Mouse (Mus musculus): Measurements from ENCODE around the gene Zfpm1. TPM values are rescaled to one million over a fixed set of nuclear protein-coding genes. Genes with fewer than 3 reads are reported as not detected.
A peak's percentile ranks its signal among the peaks of the same experiment; 100 is the strongest.
"Not testable (repeated sequence)": the region's sequence is repeated elsewhere in the genome, so short reads cannot be mapped to it uniquely, and the experiment has no call there.

Zfpm1 gene
- polyA plus RNA-seq, 1 experiment from 2014 or later, result 5.7 TPM

DNA sequence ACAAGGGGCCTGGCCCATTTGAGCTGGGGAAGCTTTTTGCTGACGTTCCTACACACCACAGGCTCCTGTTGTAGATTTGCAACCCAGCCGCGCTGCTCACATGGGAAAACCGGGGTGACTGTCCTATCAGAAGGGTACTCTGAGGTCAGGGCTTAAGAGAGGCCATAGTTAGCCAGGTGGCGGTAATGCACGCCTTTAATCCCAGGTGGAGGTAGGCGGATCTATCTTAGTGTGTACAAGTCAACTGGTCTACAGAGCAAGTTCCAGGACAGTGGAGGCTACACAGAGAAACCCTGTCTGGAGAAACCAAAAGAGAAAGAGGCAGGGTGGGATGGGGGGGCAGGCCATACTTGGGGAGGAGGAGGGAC lies 37.8 kb downstream of the Zfpm1 start:
- Histone ChIP-seq H3K4me1 (peaks cover 63% of the 10 kb centered on the region), H3K9me3 (no peaks in the 10 kb centered on the region), H3K9ac (no peak overlapping the region), H3K27ac (peak overlapping the region; percentile 86), H3K4me3 (replicated peaks) (no peak overlapping the region), H3K27me3 (replicated peaks) (no peaks in the 10 kb centered on the region), H3K36me3 (no peaks in the 10 kb centered on the region), H3K4me2 (no peak overlapping the region)
- no peak for ATAC-seq (ENCODE audit: insufficient read depth, low FRiP score, low read depth)
- 52% methylated on average over 7 of the region's 7 CpGs for WGBS

DNA sequence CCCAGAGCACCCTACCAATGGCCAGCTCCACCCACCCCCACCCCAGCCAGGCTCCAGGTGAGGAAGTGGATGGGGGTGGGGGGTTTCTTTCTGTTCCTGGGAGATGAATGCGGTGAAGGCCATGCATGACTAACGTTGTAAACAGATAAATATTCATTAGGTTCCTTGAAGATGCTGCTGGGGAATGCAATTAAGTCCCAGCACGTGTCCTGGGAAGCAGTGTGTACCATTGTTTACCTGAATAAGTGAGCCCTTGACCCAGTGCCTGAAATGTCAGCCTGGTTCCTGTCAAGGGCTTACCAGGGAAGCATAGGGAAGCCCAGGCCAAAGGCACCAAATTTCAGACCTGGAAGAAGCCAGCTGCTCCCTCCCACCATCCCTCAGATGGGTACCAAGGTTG lies 38.6 kb downstream of the Zfpm1 start:
- H3K4me1 ChIP-seq, result peaks cover 67% of the 10 kb centered on the region
- H3K4me3 ChIP-seq (replicated peaks), result no peak overlapping the region
- H3K27me3 ChIP-seq (replicated peaks), result no peaks in the 10 kb centered on the region
- WGBS, result 30% methylated on average over 3 of the region's 3 CpGs
- H3K27ac ChIP-seq, result peak overlapping the region; percentile 86
- no peaks in the 10 kb centered on the region for H3K36me3 ChIP-seq
- no peaks in the 10 kb centered on the region for H3K9me3 ChIP-seq
- H3K4me2 ChIP-seq, result no peak overlapping the region
- no peak overlapping the region for H3K9ac ChIP-seq
- ATAC-seq (ENCODE audit: insufficient read depth, low FRiP score, low read depth), result no peak

GRCm38 (mm10) chr8:122321455-122321921 lies 39.5 kb downstream of the Zfpm1 start:
- peak; percentile 76 for ATAC-seq (ENCODE audit: insufficient read depth, low FRiP score, low read depth)
- H3K4me2 ChIP-seq, result no peak overlapping the region
- H3K9me3 ChIP-seq, result no peaks in the 10 kb centered on the region
- H3K4me1 ChIP-seq, result peaks cover 74% of the 10 kb centered on the region
- WGBS, result 60% methylated on average over 10 of the region's 10 CpGs
- H3K4me3 ChIP-seq (replicated peaks), result no peak overlapping the region
- H3K27ac ChIP-seq, result peak overlapping the region; percentile 86
- H3K36me3 ChIP-seq, result no peaks in the 10 kb centered on the region
- no peaks in the 10 kb centered on the region for H3K27me3 ChIP-seq (replicated peaks)
- H3K9ac ChIP-seq, result no peak overlapping the region

- WGBS, result 73% methylated on average over 7 of the region's 7 CpGs
- no peak for ATAC-seq (ENCODE audit: insufficient read depth, low FRiP score, low read depth)
- H3K9ac ChIP-seq, result no peak overlapping the region
- H3K9me3 ChIP-seq, result no peaks in the 10 kb centered on the region
- no peak overlapping the region for H3K4me2 ChIP-seq
- H3K4me1 ChIP-seq, result peaks cover 70% of the 10 kb centered on the region
- peak overlapping the region; percentile 86 for H3K27ac ChIP-seq
- H3K36me3 ChIP-seq, result no peaks in the 10 kb centered on the region
- H3K4me3 ChIP-seq (replicated peaks), result no peak overlapping the region
- H3K27me3 ChIP-seq (replicated peaks), result no peaks in the 10 kb centered on the region
Measured at GRCm38 (mm10) chr8:122322126-122322525, 40.2 kb downstream of the Zfpm1 start.

DNA sequence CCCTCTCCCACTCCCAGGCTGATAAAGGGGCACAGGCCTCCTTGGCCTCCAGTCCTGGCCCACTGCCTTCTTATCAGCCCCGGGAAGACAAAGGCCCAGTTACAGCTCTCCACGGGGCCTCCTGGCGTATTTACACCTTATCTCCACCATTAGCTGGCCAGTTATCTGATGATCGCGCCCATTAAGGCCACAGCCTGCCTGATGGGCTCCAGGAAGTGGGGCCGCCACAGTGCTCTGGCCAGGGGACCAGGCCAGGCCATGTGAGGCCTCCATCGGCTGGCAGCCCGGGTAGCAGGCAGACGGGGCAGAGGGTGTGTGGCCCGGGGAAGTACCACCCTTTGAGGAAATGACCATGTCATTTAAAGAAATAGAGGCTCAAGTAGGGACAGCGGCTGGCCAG lies 40.9 kb downstream of the Zfpm1 start:
- H3K4me3 ChIP-seq (replicated peaks), result no peak overlapping the region
- peaks cover 63% of the 10 kb centered on the region for H3K4me1 ChIP-seq
- H3K27me3 ChIP-seq (replicated peaks), result no peaks in the 10 kb centered on the region
- 40% methylated on average over 11 of the region's 11 CpGs for WGBS
- H3K9me3 ChIP-seq, result no peaks in the 10 kb centered on the region
- ATAC-seq (ENCODE audit: insufficient read depth, low FRiP score, low read depth), result peak; percentile 34; the same call in 1 of the 2 replicates
- no peak overlapping the region for H3K9ac ChIP-seq
- no peak overlapping the region for H3K4me2 ChIP-seq
- H3K27ac ChIP-seq, result peak overlapping the region; percentile 86
- no peaks in the 10 kb centered on the region; the same call in 1 of the 2 replicates for H3K36me3 ChIP-seq

DNA sequence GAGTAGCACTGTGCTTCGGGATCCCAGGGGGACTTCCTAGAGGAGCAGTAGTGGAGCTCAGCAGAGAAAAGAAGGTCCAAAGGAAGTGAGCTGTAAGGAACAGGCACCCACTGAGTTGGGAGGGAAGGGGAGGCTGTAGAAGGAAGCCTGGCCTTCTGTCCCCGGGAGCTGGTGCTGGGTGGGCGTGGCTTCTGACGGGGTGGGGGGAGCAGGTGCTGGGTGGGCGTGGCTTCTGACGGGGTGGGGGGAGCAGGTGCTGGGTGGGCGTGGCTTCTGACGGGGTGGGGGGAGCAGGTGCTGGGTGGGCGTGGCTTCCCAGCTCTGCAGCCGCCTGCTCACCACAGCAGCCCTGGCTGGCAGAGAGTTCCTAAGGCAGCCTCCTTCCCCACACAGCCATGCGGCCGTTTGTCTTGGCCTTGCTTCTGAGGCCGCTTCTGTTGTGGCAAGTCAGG lies 42.0 kb downstream of the Zfpm1 start:
- not testable (repeated sequence) for H3K9me3 ChIP-seq; H3K36me3 ChIP-seq; H3K9ac ChIP-seq; H3K4me3 ChIP-seq (replicated peaks); H3K27me3 ChIP-seq (replicated peaks)
- peak overlapping the region; percentile 26; the same call in 1 of the 2 replicates for H3K4me2 ChIP-seq
- WGBS, result 14% methylated on average over 10 of the region's 13 CpGs
- peak overlapping the region; percentile 86 for H3K27ac ChIP-seq
- H3K4me1 ChIP-seq, result peaks cover 53% of the 10 kb centered on the region
- peak; percentile 44; the same call in 1 of the 2 replicates for ATAC-seq (ENCODE audit: insufficient read depth, low FRiP score, low read depth)

DNA sequence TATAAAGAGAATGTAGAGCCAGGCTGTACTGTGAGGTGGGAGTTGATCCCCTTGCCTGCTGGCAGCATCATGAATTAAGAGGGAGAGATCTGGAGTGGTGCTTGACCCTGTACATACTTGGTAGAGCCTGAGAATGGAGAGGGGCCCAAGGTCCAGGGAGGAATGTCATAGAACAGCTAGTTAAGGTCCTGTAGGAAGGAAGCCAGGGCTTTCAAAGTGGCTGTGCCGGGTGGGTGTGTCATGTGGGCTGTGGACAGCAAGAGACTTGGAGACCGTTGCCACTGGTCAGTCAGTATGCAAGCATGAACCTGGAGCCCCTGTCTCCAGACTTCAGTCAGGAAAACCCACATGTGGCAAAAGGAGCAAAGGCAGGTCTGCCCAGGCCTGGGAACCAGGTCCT lies 43.3 kb downstream of the Zfpm1 start:
- Histone ChIP-seq H3K4me2 (no peak overlapping the region), H3K27ac (no peak overlapping the region), H3K9ac (no peak overlapping the region), H3K4me3 (replicated peaks) (no peak overlapping the region), H3K27me3 (replicated peaks) (no peaks in the 10 kb centered on the region), H3K36me3 (no peaks in the 10 kb centered on the region; the same call in 1 of the 2 replicates), H3K9me3 (no peaks in the 10 kb centered on the region), H3K4me1 (peaks cover 55% of the 10 kb centered on the region)
- ATAC-seq (ENCODE audit: insufficient read depth, low FRiP score, low read depth), result no peak
- WGBS, result 74% methylated on average over 2 of the region's 2 CpGs

GRCm38 (mm10) chr8:122326114-122326542 lies 44.2 kb downstream of the Zfpm1 start:
- H3K4me3 ChIP-seq (replicated peaks), result no peak overlapping the region
- H3K4me1 ChIP-seq, result peaks cover 65% of the 10 kb centered on the region
- H3K4me2 ChIP-seq, result 0 out of 2 replicates have a peak overlapping the region, but pooled peaks have one; percentile 5
- no peak overlapping the region for H3K9ac ChIP-seq
- no peaks in the 10 kb centered on the region for H3K9me3 ChIP-seq
- H3K27me3 ChIP-seq (replicated peaks), result no peaks in the 10 kb centered on the region
- no peaks in the 10 kb centered on the region; the same call in 1 of the 2 replicates for H3K36me3 ChIP-seq
- WGBS, result 23% methylated on average over 14 of the region's 14 CpGs
- H3K27ac ChIP-seq, result no peak overlapping the region
- no peak for ATAC-seq (ENCODE audit: insufficient read depth, low FRiP score, low read depth)

GRCm38 (mm10) chr8:122329072-122329471 lies 47.1 kb downstream of the Zfpm1 start:
- Histone ChIP-seq H3K4me1 (peaks cover 45% of the 10 kb centered on the region), H3K36me3 (peaks cover 5% of the 10 kb centered on the region; the same call in 1 of the 2 replicates), H3K27me3 (replicated peaks) (no peaks in the 10 kb centered on the region), H3K4me3 (replicated peaks) (no peak overlapping the region), H3K27ac (0 out of 2 replicates have a peak overlapping the region, but pooled peaks have one; percentile 78), H3K9me3 (no peaks in the 10 kb centered on the region), H3K4me2 (no peak overlapping the region), H3K9ac (no peak overlapping the region)
- WGBS, result 67% methylated on average over 8 of the region's 8 CpGs
- ATAC-seq (ENCODE audit: insufficient read depth, low FRiP score, low read depth), result no peak

DNA sequence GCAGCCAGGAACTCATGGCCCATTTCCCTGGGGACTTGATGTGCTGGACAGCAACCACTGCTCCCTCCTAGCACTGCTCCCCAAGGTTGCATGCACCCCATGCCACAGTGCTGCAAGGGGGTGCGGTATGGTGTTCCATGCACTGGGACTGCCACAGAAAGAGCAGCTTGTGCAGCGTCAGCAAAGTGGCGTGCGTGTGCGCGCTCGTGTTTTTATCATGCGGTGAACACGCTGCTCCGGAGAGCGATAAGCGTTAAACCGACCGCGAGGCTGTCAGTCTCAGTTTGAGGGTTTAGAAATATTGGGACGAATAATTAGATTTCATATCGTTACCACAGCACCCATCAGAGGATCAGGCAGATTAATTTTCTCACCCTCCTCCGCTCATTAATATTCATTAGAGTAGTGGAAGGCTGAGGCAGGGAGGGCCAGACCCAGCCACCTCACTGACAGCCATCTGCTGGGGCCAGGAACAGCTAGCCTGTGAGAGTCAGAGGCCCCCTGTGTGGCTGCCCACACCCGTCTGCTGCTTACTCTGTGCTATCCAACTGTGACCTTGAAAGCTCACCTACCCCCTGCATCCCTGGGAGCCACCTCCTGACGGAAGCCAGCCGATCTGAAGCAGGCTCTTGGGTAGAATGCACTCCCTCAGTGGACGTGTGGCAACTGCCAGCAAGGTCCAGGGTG lies 47.8 kb downstream of the Zfpm1 start:
- Histone ChIP-seq H3K9me3 (no peaks in the 10 kb centered on the region), H3K9ac (no peak overlapping the region), H3K27me3 (replicated peaks) (no peaks in the 10 kb centered on the region), H3K4me1 (peaks cover 39% of the 10 kb centered on the region), H3K36me3 (peaks cover 8% of the 10 kb centered on the region; the same call in 1 of the 2 replicates), H3K27ac (peak overlapping the region; percentile 78), H3K4me3 (replicated peaks) (no peak overlapping the region), H3K4me2 (no peak overlapping the region)
- peak; percentile 29; the same call in 1 of the 2 replicates for ATAC-seq (ENCODE audit: insufficient read depth, low FRiP score, low read depth)
- WGBS, result 67% methylated on average over 22 of the region's 22 CpGs

DNA sequence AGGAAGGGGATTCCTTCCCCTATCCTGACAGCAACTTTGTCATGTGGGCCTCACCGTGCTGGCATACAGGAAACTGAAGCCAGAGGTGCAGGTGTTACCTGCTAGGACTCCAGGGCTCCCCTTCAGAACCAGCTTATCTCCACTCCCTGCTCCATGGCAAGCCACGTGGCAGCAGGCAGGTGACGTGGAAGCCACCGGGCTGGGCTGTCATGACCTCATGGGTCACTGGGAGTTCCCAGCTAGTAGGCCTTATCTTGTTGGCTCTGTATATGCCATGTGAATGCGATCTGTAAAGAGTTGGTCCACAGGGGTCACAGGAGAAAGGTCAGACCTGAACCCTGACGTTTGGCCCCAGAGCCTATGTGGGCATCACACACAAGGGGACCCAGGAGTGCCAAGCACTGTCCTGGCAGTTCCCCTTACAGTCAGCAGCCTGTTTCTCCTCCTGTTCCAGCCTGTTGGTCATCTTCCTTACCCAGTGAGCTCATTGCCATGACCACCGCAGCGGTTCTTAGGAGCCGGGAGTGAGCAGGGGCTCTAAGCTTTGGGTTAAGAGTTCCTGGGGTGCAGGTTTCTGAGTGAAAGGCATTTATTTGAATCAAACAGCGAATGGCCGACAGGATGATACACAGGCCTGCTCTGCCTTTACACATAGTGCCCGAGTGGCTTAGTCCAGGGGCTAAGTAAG lies 48.6 kb downstream of the Zfpm1 start:
- Histone ChIP-seq H3K9ac (no peak overlapping the region), H3K27me3 (replicated peaks) (peaks cover 8% of the 10 kb centered on the region), H3K4me1 (peaks cover 35% of the 10 kb centered on the region), H3K4me3 (replicated peaks) (no peak overlapping the region), H3K9me3 (no peaks in the 10 kb centered on the region), H3K27ac (peak overlapping the region; percentile 78), H3K4me2 (no peak overlapping the region), H3K36me3 (peaks cover 15% of the 10 kb centered on the region; the same call in 1 of the 2 replicates)
- peak; percentile 70; the same call in 1 of the 2 replicates for ATAC-seq (ENCODE audit: insufficient read depth, low FRiP score, low read depth)
- 67% methylated on average over 12 of the region's 12 CpGs for WGBS

GRCm38 (mm10) chr8:122331134-122331523 lies 49.2 kb downstream of the Zfpm1 start:
- 51% methylated on average over 3 of the region's 3 CpGs for WGBS
- Histone ChIP-seq H3K27me3 (replicated peaks) (peaks cover 13% of the 10 kb centered on the region), H3K4me1 (peaks cover 36% of the 10 kb centered on the region), H3K36me3 (peaks cover 15% of the 10 kb centered on the region; the same call in 1 of the 2 replicates), H3K4me2 (no peak overlapping the region), H3K4me3 (replicated peaks) (no peak overlapping the region), H3K9me3 (no peaks in the 10 kb centered on the region), H3K27ac (peak overlapping the region; percentile 67), H3K9ac (no peak overlapping the region)
- ATAC-seq (ENCODE audit: insufficient read depth, low FRiP score, low read depth), result no peak

Data from stomach, embryonic 15.5 days (tissue).